Mouse (Mus musculus) right cerebral cortex, postnatal 10 days (tissue): ENCODE measurements at regions not wholly inside any gene's neighbourhood (a gene's known extent, or its start where the extent isn't known, plus 50 kb on each side); places are given as distances from the start of the nearest gene placed in this dataset.
A peak's percentile ranks its signal among the peaks of the same experiment; 100 is the strongest.

ENCODE experiments used
- DNase-seq, 2 experiments: peaks; one replicate each; pipeline ENCODE4 v3.0.0; 2021; ENCODE audit warnings: low spot score in 2 of 2

GRCm38 (mm10) chr1:78761061-78761515 lies 55.5 kb upstream of the Kcne4 start:
- peak in 1 of 2 experiments; percentile 46 for DNase-seq
